25 mouse cellular contexts compared by ENCODE assay signal in the genomic region with DNA sequence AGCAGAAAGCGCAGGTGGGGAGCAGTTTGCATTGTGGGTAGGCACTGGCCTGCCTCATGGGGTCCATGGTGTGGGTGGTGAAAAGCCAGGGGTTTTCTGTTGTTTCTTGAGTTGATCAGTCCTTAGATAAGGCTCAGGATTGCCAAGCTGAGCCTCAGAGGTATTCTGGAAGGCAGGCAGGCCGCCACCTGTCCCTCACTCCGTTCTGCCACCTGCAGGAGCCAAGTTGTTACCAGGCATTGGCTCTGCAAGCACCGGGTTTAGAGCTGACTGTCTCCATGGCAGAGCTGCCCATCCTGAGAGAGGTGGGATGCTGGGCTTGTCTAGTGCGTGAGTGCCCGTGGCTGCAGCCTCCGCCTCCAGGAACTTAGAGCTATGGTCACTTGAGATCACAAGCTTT. TPM values are rescaled to one million over a fixed set of nuclear protein-coding genes. Genes with fewer than 3 reads are reported as not detected.
"Had no signal": no experiment of that assay in that cellular context is flagged by ENCODE, and none has a peak within 500 bp of the region (broad histone marks: within the 10 kb centered on the region; RNA-seq: fewer than 3 reads in every experiment).

No protein-coding gene starts in this region.

- DNase-seq: kidney, adult 2 months; kidney, postnatal 25 days; layer of hippocampus, adult 9-11 months; liver, postnatal 0 days; lung, embryonic 14.5 days; right cerebral cortex, adult 18-20 months; right cerebral cortex, postnatal 14 days; right cerebral cortex, postnatal 4 days; thymus, adult 18-20 months; thymus, postnatal 36 days had no signal

- H3K9me3 ChIP-seq: midbrain, embryonic 12.5 days; neural tube, embryonic 13.5 days; stomach, embryonic 15.5 days had no signal

- H3K4me2 ChIP-seq: liver, embryonic 11.5 days; lung, embryonic 14.5 days; midbrain, embryonic 12.5 days; neural tube, embryonic 13.5 days; stomach, embryonic 15.5 days had no signal

- H3K4me3 ChIP-seq: layer of hippocampus, adult 2 months; midbrain, embryonic 12.5 days; myocyte; neural tube, embryonic 13.5 days; stomach, embryonic 15.5 days had no signal

- ATAC-seq: liver, postnatal 0 days; lung, postnatal 0 days; midbrain, embryonic 16.5 days had no signal

- H3K27ac ChIP-seq: kidney, postnatal 0 days; layer of hippocampus, adult 2 months; liver, embryonic 14.5 days; macrophage had no signal

- H3K9ac ChIP-seq: liver, embryonic 14.5 days; liver, postnatal 0 days; lung, embryonic 14.5 days; midbrain, embryonic 12.5 days; stomach, embryonic 15.5 days had no signal

- H3K4me1 ChIP-seq: midbrain, embryonic 12.5 days had no signal

- H3K27me3 ChIP-seq: midbrain, embryonic 12.5 days; neural tube, embryonic 13.5 days; stomach, embryonic 15.5 days had no signal

RNA-seq across cellular contexts. Expression of a gene that starts 17.0 kb away (rescaled TPM):
- total RNA-seq: layer of hippocampus, adult 2 months; left cerebral cortex, postnatal 25 days; megakaryocyte, adult 5-6 weeks; monocyte, adult 5-6 weeks had no signal
- polyA plus RNA-seq: kidney, adult 2 months; kidney, postnatal 0 days; large intestine, adult 2 months; liver, embryonic 11.5 days; liver, embryonic 14.5 days; liver, postnatal 0 days; lung, embryonic 14.5 days; midbrain, embryonic 12.5 days; stomach, embryonic 15.5 days had no signal
